Mouse (Mus musculus) kidney, postnatal 4 days (tissue): ENCODE data around the gene Olfr1341.

Experiments
- DNase-seq, 2 experiments: peaks; one replicate each; pipeline ENCODE4 v3.0.0; 2021; ENCODE audit warnings: mixed read lengths in 2 of 2

Gene Olfr1341

GRCm38 (mm10) chr4:118703223-118703622, at the start of gene Olfr1341:
TSS of gene Olfr1341 (plus strand) at chr4:118703523.
- DNase-seq, result no peak

DNA sequence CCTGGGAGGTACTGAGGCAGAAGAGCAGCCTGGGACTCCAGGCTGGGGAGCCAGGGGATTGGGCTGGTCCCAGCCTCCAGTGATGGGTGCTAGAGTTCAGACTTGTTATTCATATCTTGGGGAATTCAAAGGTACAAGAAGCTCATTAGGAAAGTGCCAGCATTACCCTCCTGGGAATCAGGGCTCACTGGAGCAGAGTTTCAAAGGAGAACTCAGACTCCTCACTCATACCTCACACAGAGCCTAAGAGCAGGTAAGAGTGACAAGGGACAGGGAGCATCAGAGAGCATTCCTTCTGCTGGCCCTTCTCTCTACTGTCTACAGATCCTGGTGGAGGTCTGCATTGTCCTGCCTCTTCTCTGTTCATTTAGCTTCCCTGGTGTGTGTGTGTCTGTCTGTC, 44.7 kb upstream of the Olfr1341 start, which contains the start of gene Olfr62:
Gene Olfr62, plus strand, starts transcription at position 301 of the 400 bp plus-strand sequence.
- no peak for DNase-seq

- DNase-seq, result no peak
Observed at GRCm38 (mm10) chr4:118687086-118687485, 16.2 kb upstream of the Olfr1341 start.

GRCm38 (mm10) chr4:118692412-118692973, 10.8 kb upstream of the Olfr1341 start, which contains the start of gene Olfr1342:
TSS of gene Olfr1342 (minus strand) at chr4:118692756.
- peak; percentile 2 to 9 for DNase-seq

DNA sequence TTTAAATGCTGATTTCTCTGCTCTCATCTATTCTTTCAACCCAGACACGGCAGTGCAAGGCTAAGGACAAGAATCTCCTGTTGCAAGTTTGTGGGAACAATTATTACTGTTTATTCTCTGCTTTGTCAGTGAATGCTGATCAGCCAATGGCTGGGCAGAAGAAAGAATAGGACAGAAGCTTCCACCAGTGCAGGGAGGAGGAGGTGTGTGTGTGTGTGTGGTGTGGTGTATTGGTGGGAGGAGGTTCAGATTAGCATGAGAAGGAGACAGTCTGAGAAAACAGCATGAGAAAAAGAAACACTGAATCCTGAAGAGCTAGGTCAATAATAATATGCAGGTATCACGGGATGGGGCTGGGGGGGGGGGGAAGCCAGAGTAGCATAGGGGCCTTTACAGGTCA, 9.5 kb upstream of the Olfr1341 start:
- DNase-seq, result no peak

DNA sequence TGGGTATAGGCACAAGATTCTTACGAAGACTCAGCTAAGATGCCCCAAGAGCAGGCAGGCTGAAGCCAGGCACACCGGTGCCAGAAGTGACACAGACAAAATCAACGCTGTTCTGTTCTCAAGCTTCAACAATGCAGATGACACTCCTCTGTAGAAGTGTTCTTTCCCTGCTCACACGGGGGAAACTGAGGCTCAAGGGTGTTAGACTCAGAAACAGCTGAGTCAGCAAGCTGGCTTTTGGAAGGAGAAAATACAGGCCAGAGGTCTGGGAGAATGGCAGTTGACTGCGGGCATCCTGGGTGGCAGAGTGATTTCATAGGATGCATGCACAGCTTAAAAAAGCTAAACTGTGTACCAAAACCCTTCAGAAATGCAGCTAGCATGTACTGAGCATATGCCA, 4.8 kb downstream of the Olfr1341 start:
- DNase-seq, result no peak

DNA sequence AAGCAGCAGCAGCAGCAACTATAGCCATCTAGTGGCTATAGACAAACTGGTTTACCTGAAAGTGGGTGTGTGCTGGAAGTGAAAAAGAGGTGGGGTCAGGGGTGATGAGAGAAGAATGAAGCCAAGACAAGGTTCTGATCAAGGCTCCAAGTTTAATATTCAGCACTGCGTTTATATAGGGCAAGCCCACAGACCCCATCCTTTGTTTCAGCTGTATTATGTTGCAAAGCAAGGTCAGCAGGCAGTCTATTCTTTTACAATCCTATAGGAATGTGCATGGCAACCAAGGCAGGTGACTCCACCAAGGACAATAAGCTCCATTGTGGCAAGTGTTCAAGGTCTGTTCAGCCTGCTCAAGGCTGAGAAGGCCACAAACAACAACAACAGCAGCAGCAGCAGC, 8.3 kb downstream of the Olfr1341 start:
- DNase-seq, result no peak

DNA sequence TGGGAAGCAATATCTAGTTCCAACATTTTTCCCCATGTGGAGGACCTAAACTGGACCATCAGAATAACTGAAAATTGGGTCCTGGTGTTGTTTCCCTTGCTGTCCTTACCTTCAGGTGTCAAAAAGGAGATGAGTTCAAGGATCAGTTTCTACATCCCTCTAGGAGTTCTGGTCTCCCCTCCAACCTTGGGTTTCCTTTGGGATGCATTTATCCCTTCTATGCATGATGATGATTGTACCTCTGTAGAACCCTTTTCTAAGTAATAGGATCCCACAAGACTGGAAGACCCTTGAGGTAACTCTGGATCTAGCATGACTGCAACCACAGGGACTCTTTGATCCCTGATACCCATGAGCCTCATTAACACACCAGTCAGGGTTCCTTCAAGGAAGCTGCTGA, 16.5 kb downstream of the Olfr1341 start, which contains the start of gene Olfr1340:
Gene Olfr1340, plus strand, starts transcription at position 301 of the 400 bp plus-strand sequence.
- DNase-seq, result no peak

- DNase-seq, result peak; percentile 70 to 73
Observed at GRCm38 (mm10) chr4:118721742-118722483, 18.6 kb downstream of the Olfr1341 start.

DNA sequence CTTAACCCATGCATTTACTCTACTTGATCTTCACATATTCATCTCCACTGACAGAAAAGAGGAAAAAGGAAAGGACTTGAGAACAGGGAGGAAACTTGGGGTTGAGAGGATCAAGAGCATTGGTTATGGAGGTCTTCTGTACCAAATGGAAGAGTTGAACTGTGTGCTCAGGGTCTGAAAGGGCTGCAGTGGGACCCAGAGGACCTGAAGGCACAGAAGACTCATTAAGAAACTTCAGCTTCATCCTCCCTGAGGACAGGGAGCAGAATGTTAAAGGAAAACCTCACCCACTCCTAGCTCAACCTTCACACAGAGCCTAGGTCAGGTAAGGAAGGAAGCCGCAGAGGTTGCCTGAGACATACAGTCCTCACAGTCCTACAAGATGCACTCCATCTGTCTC, 28.6 kb downstream of the Olfr1341 start, which contains the start of gene Olfr1339:
Gene Olfr1339, plus strand, starts transcription at position 301 of the 400 bp plus-strand sequence.
- DNase-seq, result no peak

DNA sequence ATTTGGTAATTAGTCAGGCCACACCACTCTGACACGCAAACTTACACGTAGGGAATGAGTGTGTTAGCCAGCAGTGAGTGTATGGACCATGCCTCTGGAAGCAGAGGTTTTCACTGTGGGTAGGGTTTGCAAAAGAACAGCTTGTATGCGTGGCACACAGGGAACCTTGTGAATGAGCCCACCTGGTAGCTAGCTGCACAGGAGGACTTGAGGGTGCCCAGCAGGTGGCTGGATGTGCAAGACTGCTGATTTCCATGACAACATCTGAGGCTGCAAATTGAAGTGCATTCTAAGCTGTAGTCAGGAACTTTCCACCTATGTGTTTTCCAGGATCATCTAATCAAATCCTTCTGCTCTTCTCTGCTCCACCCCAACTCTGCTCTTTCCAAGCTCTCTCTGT, 36.3 kb downstream of the Olfr1341 start:
- no peak for DNase-seq

DNA sequence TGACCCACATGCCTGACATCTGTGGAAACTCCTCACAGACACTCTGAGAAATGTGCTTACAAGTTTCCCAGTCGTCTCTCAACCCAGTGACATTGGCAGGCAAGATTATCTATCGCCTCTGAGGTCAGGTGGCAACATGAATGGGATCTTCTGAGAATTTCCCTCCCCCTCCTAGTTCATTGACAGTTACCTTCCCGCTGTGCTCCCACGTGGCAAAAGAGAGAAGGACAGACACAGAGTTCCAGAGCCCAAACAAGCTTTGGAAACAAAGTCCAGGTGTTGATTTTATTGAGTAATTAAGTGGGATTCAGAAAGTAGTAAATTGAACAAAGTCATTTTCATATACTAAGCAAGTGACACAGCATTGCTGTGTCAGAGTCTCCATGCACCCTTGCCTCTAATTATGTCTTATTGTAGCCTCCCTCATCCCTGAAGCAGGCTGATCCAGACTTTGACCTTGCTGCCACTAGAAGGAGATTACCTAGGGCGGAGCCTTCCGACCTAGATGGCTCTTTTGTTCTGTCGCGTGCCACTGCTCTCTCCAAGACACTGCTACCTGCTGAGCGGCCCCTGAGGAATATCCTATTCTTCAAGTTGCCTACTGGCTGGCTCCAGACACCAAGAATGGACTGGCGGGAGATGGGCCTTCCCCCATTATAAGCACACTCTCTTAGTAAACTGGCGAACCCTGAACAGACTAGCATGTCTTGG, 37.8 kb downstream of the Olfr1341 start:
- DNase-seq, result no peak

GRCm38 (mm10) chr4:118741881-118742280, 38.6 kb downstream of the Olfr1341 start:
- no peak for DNase-seq

DNA sequence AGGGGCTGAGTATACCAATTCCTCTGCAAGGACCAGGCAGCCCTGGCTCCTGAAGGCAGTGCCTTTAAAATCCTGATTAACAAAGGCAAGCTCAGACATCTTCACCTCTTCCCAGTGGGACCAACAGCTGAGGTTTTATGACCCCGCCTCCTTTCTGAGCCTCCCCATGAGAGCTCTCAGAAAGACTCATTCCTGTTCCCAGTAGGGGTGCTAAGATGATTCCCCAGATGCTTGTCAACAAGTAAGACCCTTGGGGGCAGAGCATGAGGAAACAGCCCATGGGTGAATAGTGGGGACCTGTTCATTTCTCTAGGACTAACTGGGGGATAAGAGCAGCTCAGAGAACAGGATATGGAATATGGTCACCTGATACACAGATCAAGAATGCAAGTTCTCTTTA, 55.3 kb downstream of the Olfr1341 start, which contains the start of gene Olfr1338:
Gene Olfr1338, minus strand, starts transcription at position 101 of the 400 bp plus-strand sequence.
- no peak for DNase-seq
